Mouse (Mus musculus): Measurements from ENCODE around the gene Lifr.

DNA sequence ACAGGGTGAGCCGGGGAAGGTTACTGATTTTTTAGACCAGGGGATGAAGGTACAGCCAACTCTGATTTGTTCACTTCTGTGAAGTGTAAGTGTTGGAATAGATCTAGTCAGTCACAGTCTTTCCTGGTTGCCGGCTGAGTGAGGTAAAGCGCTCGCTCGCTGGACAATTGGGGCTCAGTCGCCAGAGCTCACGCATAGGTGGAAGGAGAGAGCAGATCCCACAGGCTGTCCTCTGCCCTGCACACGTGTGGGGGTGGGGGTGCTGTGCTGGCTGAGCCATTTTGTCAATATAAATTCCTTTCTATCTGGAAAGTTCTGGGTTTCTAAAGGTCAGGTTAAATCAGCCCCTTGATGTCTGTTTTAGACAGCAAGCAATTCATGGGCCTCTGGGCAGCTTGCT is 69.9 kb downstream of the Lifr start:
- TF ChIP-seq POLR2A (IDR thresholded peaks at IDR 0.05; ENCODE audit: borderline replicate concordance, low read depth, low read length) (no peak), CTCF (IDR thresholded peaks at IDR 0.05; ENCODE audit: low read depth, low read length) (no peak)

Measured in bone marrow macrophage, adult 2 months (primary cell).